Mouse (Mus musculus) heart, postnatal 0 days (tissue): ENCODE measurements around the gene 1700013H16Rik.

Experiments
- CTCF ChIP-seq: IDR thresholded peaks from 2 replicates; pipeline ENCODE4 v1.5.1; 2016; ENCODE audit warnings: antibody characterized with exemption, control low read depth, low read depth
- EP300 ChIP-seq: IDR thresholded peaks from 2 replicates; pipeline ENCODE4 v1.6.1; 2016; ENCODE audit warnings: antibody characterized with exemption, low read depth

GRCm38 (mm10) chrX:53716323-53717182 lies 41.1 kb downstream of the 1700013H16Rik start:
- TF ChIP-seq CTCF (no peak), EP300 (no peak)
